Mouse (Mus musculus): Measurements from ENCODE around the gene A930018P22Rik. TPM values are rescaled to one million over a fixed set of nuclear protein-coding genes. Genes with fewer than 3 reads are reported as not detected.
A peak's percentile ranks its signal among the peaks of the same experiment; 100 is the strongest.
"Not testable (repeated sequence)": the region's sequence is repeated elsewhere in the genome, so short reads cannot be mapped to it uniquely, and the experiment has no call there.

Gene A930018P22Rik
- polyA plus RNA-seq, 1 experiment from 2014 or later, result 0.36 TPM

GRCm38 (mm10) chr2:104098529-104099230 lies 23.9 kb upstream of the A930018P22Rik start:
- 3% methylated on average over 3 of the region's 3 CpGs for WGBS
- ATAC-seq (ENCODE audit: insufficient number of reproducible peaks, low FRiP score), result peak; percentile 88
- H3K27ac ChIP-seq (ENCODE audit: poor library complexity, severe bottlenecking), result peak overlapping the region; percentile 80
- H3K27me3 ChIP-seq (replicated peaks), result no peaks in the 10 kb centered on the region
- H3K4me2 ChIP-seq, result peak overlapping the region; percentile 43
- no peaks in the 10 kb centered on the region for H3K9me3 ChIP-seq (replicated peaks)
- H3K4me1 ChIP-seq (replicated peaks), result peaks cover 45% of the 10 kb centered on the region
- H3K9ac ChIP-seq, result no peak overlapping the region
- H3K4me3 ChIP-seq, result 0 out of 2 replicates have a peak overlapping the region, but pooled peaks have one; percentile 6
- H3K36me3 ChIP-seq, result no peaks in the 10 kb centered on the region

GRCm38 (mm10) chr2:104099231-104099585 lies 23.4 kb upstream of the A930018P22Rik start:
- H3K4me3 ChIP-seq, result 0 out of 2 replicates have a peak overlapping the region, but pooled peaks have one; percentile 6
- peak overlapping the region; percentile 80 for H3K27ac ChIP-seq (ENCODE audit: poor library complexity, severe bottlenecking)
- peak overlapping the region; percentile 43 for H3K4me2 ChIP-seq
- 91% methylated on average over 2 of the region's 2 CpGs for WGBS
- 0 out of 2 replicates have a peak, but pooled peaks cover under 1% of the 10 kb centered on the region for H3K36me3 ChIP-seq
- H3K27me3 ChIP-seq (replicated peaks), result no peaks in the 10 kb centered on the region
- no peaks in the 10 kb centered on the region for H3K9me3 ChIP-seq (replicated peaks)
- ATAC-seq (ENCODE audit: insufficient number of reproducible peaks, low FRiP score), result no peak
- H3K4me1 ChIP-seq (replicated peaks), result peaks cover 45% of the 10 kb centered on the region
- H3K9ac ChIP-seq, result no peak overlapping the region

- 49% methylated on average over 1 of the region's 1 CpGs for WGBS
- Histone ChIP-seq H3K4me2 (peak overlapping the region; percentile 53), H3K9ac (0 out of 2 replicates have a peak overlapping the region, but pooled peaks have one; percentile 31), H3K9me3 (replicated peaks) (no peaks in the 10 kb centered on the region), H3K27ac (ENCODE audit: poor library complexity, severe bottlenecking) (0 out of 2 replicates have a peak overlapping the region, but pooled peaks have one; percentile 1), H3K36me3 (peaks cover 8% of the 10 kb centered on the region), H3K4me1 (replicated peaks) (peaks cover 45% of the 10 kb centered on the region), H3K4me3 (0 out of 2 replicates have a peak overlapping the region, but pooled peaks have one; percentile 5), H3K27me3 (replicated peaks) (no peaks in the 10 kb centered on the region)
- ATAC-seq (ENCODE audit: insufficient number of reproducible peaks, low FRiP score), result no peak
Observed at GRCm38 (mm10) chr2:104099946-104100345, 22.6 kb upstream of the A930018P22Rik start.

- Histone ChIP-seq H3K4me2 (no peak overlapping the region), H3K36me3 (peaks cover 18% of the 10 kb centered on the region), H3K27me3 (replicated peaks) (no peaks in the 10 kb centered on the region), H3K9me3 (replicated peaks) (no peaks in the 10 kb centered on the region), H3K4me1 (replicated peaks) (peaks cover 28% of the 10 kb centered on the region), H3K4me3 (no peak overlapping the region), H3K27ac (ENCODE audit: poor library complexity, severe bottlenecking) (no peak overlapping the region), H3K9ac (no peak overlapping the region)
- 86% methylated on average over 6 of the region's 6 CpGs for WGBS
- no peak for ATAC-seq (ENCODE audit: insufficient number of reproducible peaks, low FRiP score)
Observed at GRCm38 (mm10) chr2:104104800-104105199, 17.8 kb upstream of the A930018P22Rik start.

- not testable (repeated sequence) for H3K9ac ChIP-seq; ATAC-seq (ENCODE audit: insufficient number of reproducible peaks, low FRiP score)
- 30% methylated on average over 2 of the region's 2 CpGs for WGBS
Observed at GRCm38 (mm10) chr2:104109021-104109420, 13.5 kb upstream of the A930018P22Rik start.

GRCm38 (mm10) chr2:104109528-104109927 lies 13.0 kb upstream of the A930018P22Rik start:
- Histone ChIP-seq H3K4me3 (no peak overlapping the region), H3K4me2 (peak overlapping the region; percentile 5; the same call in 1 of the 2 replicates), H3K9ac (no peak overlapping the region), H3K36me3 (peaks cover 25% of the 10 kb centered on the region), H3K27me3 (replicated peaks) (no peaks in the 10 kb centered on the region), H3K9me3 (replicated peaks) (no peaks in the 10 kb centered on the region), H3K27ac (ENCODE audit: poor library complexity, severe bottlenecking) (peak overlapping the region; percentile 62), H3K4me1 (replicated peaks) (peaks cover 12% of the 10 kb centered on the region)
- 31% methylated on average over 2 of the region's 2 CpGs for WGBS
- ATAC-seq (ENCODE audit: insufficient number of reproducible peaks, low FRiP score), result no peak; the same call in 1 of the 2 replicates

More at GRCm38 (mm10) chr2:104109021-104109420, 13.5 kb upstream of the A930018P22Rik start:
- H3K9me3 ChIP-seq (replicated peaks); H3K4me3 ChIP-seq; H3K27me3 ChIP-seq (replicated peaks); H3K4me2 ChIP-seq: not testable (repeated sequence)
- peaks cover 12% of the 10 kb centered on the region for H3K4me1 ChIP-seq (replicated peaks)
- peaks cover 29% of the 10 kb centered on the region for H3K36me3 ChIP-seq
- H3K27ac ChIP-seq (ENCODE audit: poor library complexity, severe bottlenecking), result peak overlapping the region; percentile 62

- Histone ChIP-seq H3K9me3 (replicated peaks) (no peaks in the 10 kb centered on the region), H3K4me1 (replicated peaks) (peaks cover 12% of the 10 kb centered on the region), H3K9ac (no peak overlapping the region), H3K27me3 (replicated peaks) (no peaks in the 10 kb centered on the region), H3K4me3 (no peak overlapping the region), H3K27ac (ENCODE audit: poor library complexity, severe bottlenecking) (no peak overlapping the region; the same call in 1 of the 2 replicates), H3K36me3 (peaks cover 21% of the 10 kb centered on the region), H3K4me2 (no peak overlapping the region)
- WGBS, result 68% methylated on average over 4 of the region's 4 CpGs
- no peak for ATAC-seq (ENCODE audit: insufficient number of reproducible peaks, low FRiP score)
Observed at GRCm38 (mm10) chr2:104110031-104110430, 12.5 kb upstream of the A930018P22Rik start.

GRCm38 (mm10) chr2:104111170-104111797 lies 11.3 kb upstream of the A930018P22Rik start:
- ATAC-seq (ENCODE audit: insufficient number of reproducible peaks, low FRiP score); H3K4me2 ChIP-seq; H3K9me3 ChIP-seq (replicated peaks); H3K4me3 ChIP-seq; H3K27ac ChIP-seq (ENCODE audit: poor library complexity, severe bottlenecking); H3K9ac ChIP-seq; H3K27me3 ChIP-seq (replicated peaks): not testable (repeated sequence)
- Histone ChIP-seq H3K36me3 (peaks cover 11% of the 10 kb centered on the region), H3K4me1 (replicated peaks) (peaks cover 12% of the 10 kb centered on the region)
- 80% methylated on average over 1 of the region's 1 CpGs for WGBS

- H3K9me3 ChIP-seq (replicated peaks); H3K27me3 ChIP-seq (replicated peaks); ATAC-seq (ENCODE audit: insufficient number of reproducible peaks, low FRiP score); H3K27ac ChIP-seq (ENCODE audit: poor library complexity, severe bottlenecking); H3K4me3 ChIP-seq; H3K4me2 ChIP-seq; H3K9ac ChIP-seq: not testable (repeated sequence)
- peaks cover 13% of the 10 kb centered on the region for H3K4me1 ChIP-seq (replicated peaks)
- H3K36me3 ChIP-seq, result peaks cover 15% of the 10 kb centered on the region
Observed at GRCm38 (mm10) chr2:104113563-104113962, 9.0 kb upstream of the A930018P22Rik start.

- peaks cover 17% of the 10 kb centered on the region for H3K4me1 ChIP-seq (replicated peaks)
- WGBS, result 88% methylated on average over 3 of the region's 3 CpGs
- H3K36me3 ChIP-seq, result peaks cover 15% of the 10 kb centered on the region
- H3K27me3 ChIP-seq (replicated peaks), result no peaks in the 10 kb centered on the region
- H3K27ac ChIP-seq (ENCODE audit: poor library complexity, severe bottlenecking), result no peak overlapping the region
- H3K4me2 ChIP-seq, result no peak overlapping the region
- ATAC-seq (ENCODE audit: insufficient number of reproducible peaks, low FRiP score), result no peak
- H3K9me3 ChIP-seq (replicated peaks), result no peaks in the 10 kb centered on the region
- no peak overlapping the region for H3K9ac ChIP-seq
- no peak overlapping the region for H3K4me3 ChIP-seq
Observed at GRCm38 (mm10) chr2:104114898-104115297, 7.7 kb upstream of the A930018P22Rik start.

GRCm38 (mm10) chr2:104117173-104117572 lies 5.4 kb upstream of the A930018P22Rik start:
- not testable (repeated sequence) for ATAC-seq (ENCODE audit: insufficient number of reproducible peaks, low FRiP score); H3K4me2 ChIP-seq; H3K27ac ChIP-seq (ENCODE audit: poor library complexity, severe bottlenecking); H3K9me3 ChIP-seq (replicated peaks); H3K27me3 ChIP-seq (replicated peaks); H3K9ac ChIP-seq; H3K4me3 ChIP-seq
- H3K4me1 ChIP-seq (replicated peaks), result peaks cover 35% of the 10 kb centered on the region
- H3K36me3 ChIP-seq, result peaks cover 10% of the 10 kb centered on the region

All from heart, embryonic 12.5 days (tissue).